Mouse (Mus musculus) stomach, embryonic 15.5 days (tissue): ENCODE measurements around the gene Ndufs2. TPM values are rescaled to one million over a fixed set of nuclear protein-coding genes. Genes with fewer than 3 reads are reported as not detected.

ENCODE experiments used
- ATAC-seq: fragments of 200-750 bp; cut with Nextera tagmentation; 2 replicates; pipeline ENCODE4 v1.8.0; 2017; ENCODE audit warnings: low read depth, moderate number of reproducible peaks, moderate TSS enrichment; ENCODE audit not compliant: insufficient read depth, low FRiP score
- H3K27ac ChIP-seq: fragments of 300-500 bp; sonication (generic); 2 replicates; pipeline ENCODE4 v1.5.1; 2015; ENCODE audit warnings: mild to moderate bottlenecking, inconsistent platforms
- H3K27me3 ChIP-seq: fragments of 300-500 bp; sonication (generic); replicated peaks from 2 replicates; pipeline ENCODE4 v1.6.1; 2015; ENCODE audit warnings: inconsistent platforms
- H3K36me3 ChIP-seq: fragments of 300-500 bp; sonication (generic); 2 replicates; pipeline ENCODE4 v1.6.1; 2015; ENCODE audit warnings: inconsistent platforms
- H3K4me1 ChIP-seq: fragments of 300-500 bp; sonication (generic); 2 replicates; pipeline ENCODE4 v1.6.1; 2015; ENCODE audit warnings: inconsistent platforms
- H3K4me2 ChIP-seq: fragments of 300-500 bp; sonication (generic); 2 replicates; pipeline ENCODE4 v1.6.1; 2015; ENCODE audit warnings: mild to moderate bottlenecking, inconsistent platforms
- H3K4me3 ChIP-seq: fragments of 300-500 bp; sonication (generic); replicated peaks from 2 replicates; pipeline ENCODE4 v1.5.1; 2015; ENCODE audit warnings: inconsistent platforms
- H3K9ac ChIP-seq: fragments of 300-500 bp; sonication (generic); 2 replicates; pipeline ENCODE4 v1.6.1; 2015; ENCODE audit warnings: inconsistent platforms
- H3K9me3 ChIP-seq: fragments of 300-500 bp; sonication (generic); 2 replicates; pipeline ENCODE4 v1.6.1; 2016; ENCODE audit warnings: inconsistent platforms
- WGBS: fragments of 180-500 bp; shearing (Covaris S2); methylation state at CpG from one replicate; pipeline ENCODE4 v1.1.7; 2015; 5-methylcytosine and 5-hydroxymethylcytosine counted together
- polyA plus RNA-seq: library from polyadenylated mRNA; unstranded; fragments of >200 nt; fragmentation: Nextera tagmentation; extraction: Ambion mirVana; gene quantifications from 2 replicates; pipeline ENCODE4 v1.2.1, GENCODE M21; 2015

The Ndufs2 gene
- polyA plus RNA-seq, 1 experiment from 2014 or later, result 238 TPM

- Histone ChIP-seq H3K9me3 (no peaks in the 10 kb centered on the region), H3K9ac (no peak overlapping the region), H3K27ac (no peak overlapping the region), H3K27me3 (no peaks in the 10 kb centered on the region), H3K36me3 (peaks cover 31% of the 10 kb centered on the region), H3K4me3 (no peak overlapping the region; the same call in 1 of the 2 replicates), H3K4me2 (no peak overlapping the region), H3K4me1 (peaks cover 24% of the 10 kb centered on the region)
- 87% methylated on average over 15 of the region's 15 CpGs for WGBS
- no peak for ATAC-seq
These were observed 33.3 kb upstream of the Ndufs2 start for GRCm38 (mm10) chr1:171284491-171284890.

- Histone ChIP-seq H3K27ac (no peak overlapping the region), H3K36me3 (peaks cover 24% of the 10 kb centered on the region), H3K9me3 (no peaks in the 10 kb centered on the region), H3K4me1 (peaks cover 27% of the 10 kb centered on the region), H3K4me2 (no peak overlapping the region), H3K9ac (no peak overlapping the region), H3K27me3 (no peaks in the 10 kb centered on the region), H3K4me3 (no peak overlapping the region)
- 90% methylated on average over 18 of the region's 18 CpGs for WGBS
- ATAC-seq, result no peak
These were observed 32.3 kb upstream of the Ndufs2 start for GRCm38 (mm10) chr1:171283188-171284160.

- peak overlapping the region; percentile 81; the same call in 1 of the 2 replicates for H3K4me2 ChIP-seq
- no peak overlapping the region for H3K9ac ChIP-seq
- H3K27ac ChIP-seq, result peak overlapping the region; percentile 90; the same call in 1 of the 2 replicates
- H3K4me3 ChIP-seq, result peak overlapping the region; percentile 72
- no peaks in the 10 kb centered on the region for H3K27me3 ChIP-seq
- ATAC-seq, result no peak
- no peaks in the 10 kb centered on the region for H3K9me3 ChIP-seq
- H3K36me3 ChIP-seq, result peaks cover 32% of the 10 kb centered on the region
- WGBS, result 72% methylated on average over 18 of the region's 18 CpGs
- peaks cover 27% of the 10 kb centered on the region for H3K4me1 ChIP-seq
These were observed 31.1 kb upstream of the Ndufs2 start for GRCm38 (mm10) chr1:171282086-171282805.

GRCm38 (mm10) chr1:171281528-171281923, 30.3 kb upstream of the Ndufs2 start:
- Histone ChIP-seq H3K4me2 (peak overlapping the region; percentile 81), H3K9ac (peak overlapping the region; percentile 30; the same call in 1 of the 2 replicates), H3K9me3 (no peaks in the 10 kb centered on the region), H3K36me3 (peaks cover 38% of the 10 kb centered on the region), H3K27me3 (no peaks in the 10 kb centered on the region), H3K4me3 (peak overlapping the region; percentile 72), H3K4me1 (peaks cover 20% of the 10 kb centered on the region), H3K27ac (peak overlapping the region; percentile 90)
- WGBS, result 1% methylated on average over 10 of the region's 10 CpGs
- ATAC-seq, result peak; percentile 32

GRCm38 (mm10) chr1:171280916-171281527, 29.8 kb upstream of the Ndufs2 start, which contains the start of gene Ppox:
Ppox (minus strand) TSS chr1:171281186.
- Histone ChIP-seq H3K27me3 (no peaks in the 10 kb centered on the region), H3K4me3 (peak within 1 kb of the TSS; percentile 72), H3K9me3 (no peaks in the 10 kb centered on the region), H3K4me1 (peaks cover 15% of the 10 kb centered on the region), H3K9ac (peak within 1 kb of the TSS; percentile 64), H3K4me2 (peak within 1 kb of the TSS; percentile 81), H3K36me3 (peaks cover 39% of the 10 kb centered on the region), H3K27ac (peak within 1 kb of the TSS; percentile 90)
- peak; percentile 96 for ATAC-seq
- under 1% methylated on average over 26 of the region's 26 CpGs for WGBS

- 1% methylated on average over 25 of the region's 25 CpGs for WGBS
- Histone ChIP-seq H3K27ac (peak overlapping the region; percentile 68; the same call in 1 of the 2 replicates), H3K9me3 (no peaks in the 10 kb centered on the region), H3K4me1 (peaks cover 12% of the 10 kb centered on the region), H3K27me3 (no peaks in the 10 kb centered on the region), H3K4me2 (peak overlapping the region; percentile 81), H3K9ac (peak overlapping the region; percentile 64), H3K36me3 (peaks cover 38% of the 10 kb centered on the region), H3K4me3 (peak overlapping the region; percentile 72)
- peak; percentile 21 for ATAC-seq
These were observed 29.2 kb upstream of the Ndufs2 start for GRCm38 (mm10) chr1:171280250-171280915.

- Histone ChIP-seq H3K27me3 (no peaks in the 10 kb centered on the region), H3K9me3 (no peaks in the 10 kb centered on the region), H3K4me3 (peak overlapping the region; percentile 72), H3K4me2 (peak overlapping the region; percentile 81), H3K27ac (no peak overlapping the region), H3K4me1 (peaks cover 12% of the 10 kb centered on the region), H3K9ac (peak overlapping the region; percentile 10; the same call in 1 of the 2 replicates), H3K36me3 (peaks cover 42% of the 10 kb centered on the region)
- WGBS, result 59% methylated on average over 5 of the region's 5 CpGs
- ATAC-seq, result no peak
These were observed 28.5 kb upstream of the Ndufs2 start for GRCm38 (mm10) chr1:171279721-171280120.

- no peak overlapping the region for H3K27ac ChIP-seq
- peaks cover 41% of the 10 kb centered on the region for H3K36me3 ChIP-seq
- peak overlapping the region; percentile 81; the same call in 1 of the 2 replicates for H3K4me2 ChIP-seq
- no peaks in the 10 kb centered on the region for H3K27me3 ChIP-seq
- no peak overlapping the region for H3K4me3 ChIP-seq
- H3K4me1 ChIP-seq, result peaks cover 12% of the 10 kb centered on the region
- 90% methylated on average over 14 of the region's 14 CpGs for WGBS
- no peak for ATAC-seq
- no peaks in the 10 kb centered on the region for H3K9me3 ChIP-seq
- no peak overlapping the region for H3K9ac ChIP-seq
These were observed 28.0 kb upstream of the Ndufs2 start for GRCm38 (mm10) chr1:171279012-171279705.

- no peaks in the 10 kb centered on the region for H3K27me3 ChIP-seq
- no peak for ATAC-seq
- H3K27ac ChIP-seq, result no peak overlapping the region
- 95% methylated on average over 8 of the region's 8 CpGs for WGBS
- no peak overlapping the region for H3K4me3 ChIP-seq
- no peaks in the 10 kb centered on the region for H3K9me3 ChIP-seq
- peaks cover 12% of the 10 kb centered on the region for H3K4me1 ChIP-seq
- H3K4me2 ChIP-seq, result no peak overlapping the region
- no peak overlapping the region for H3K9ac ChIP-seq
- H3K36me3 ChIP-seq, result peaks cover 47% of the 10 kb centered on the region
These were observed 27.2 kb upstream of the Ndufs2 start for GRCm38 (mm10) chr1:171278436-171278835.

GRCm38 (mm10) chr1:171277736-171278135, 26.5 kb upstream of the Ndufs2 start:
- Histone ChIP-seq H3K27ac (no peak overlapping the region), H3K36me3 (peaks cover 53% of the 10 kb centered on the region), H3K9me3 (no peaks in the 10 kb centered on the region), H3K4me2 (no peak overlapping the region), H3K4me1 (peaks cover 12% of the 10 kb centered on the region), H3K4me3 (no peak overlapping the region), H3K27me3 (no peaks in the 10 kb centered on the region), H3K9ac (no peak overlapping the region)
- no peak for ATAC-seq
- 82% methylated on average over 10 of the region's 10 CpGs for WGBS
